Mouse (Mus musculus): ENCODE data around the gene Top2b.

Top2b gene

DNA sequence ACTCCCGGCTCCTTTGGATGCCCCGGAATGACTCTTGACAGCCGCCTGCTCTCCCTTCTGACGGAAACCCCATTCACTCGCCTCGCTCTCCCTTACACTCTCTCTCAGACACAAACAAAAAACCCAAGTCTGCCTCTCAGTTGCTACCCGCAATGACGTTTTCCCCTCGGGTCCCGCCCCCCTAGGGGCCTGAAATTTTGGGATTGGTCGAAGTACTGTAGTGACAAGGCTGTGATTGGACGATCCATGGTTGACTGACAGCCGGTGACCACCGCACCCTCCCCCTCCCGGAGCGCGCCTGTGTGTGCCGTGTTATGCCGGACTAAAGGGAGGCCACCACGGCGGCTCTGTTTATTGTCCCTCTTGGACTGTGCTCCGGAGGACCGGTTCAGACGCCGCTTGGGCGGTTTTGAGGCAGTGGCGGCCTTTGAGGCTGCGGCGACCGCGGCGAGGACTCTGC is at the start of gene Top2b:
TSS of gene Top2b (plus strand) at position 302 of the 460 bp plus-strand sequence.
- DNase-seq: peak; percentile 98

DNA sequence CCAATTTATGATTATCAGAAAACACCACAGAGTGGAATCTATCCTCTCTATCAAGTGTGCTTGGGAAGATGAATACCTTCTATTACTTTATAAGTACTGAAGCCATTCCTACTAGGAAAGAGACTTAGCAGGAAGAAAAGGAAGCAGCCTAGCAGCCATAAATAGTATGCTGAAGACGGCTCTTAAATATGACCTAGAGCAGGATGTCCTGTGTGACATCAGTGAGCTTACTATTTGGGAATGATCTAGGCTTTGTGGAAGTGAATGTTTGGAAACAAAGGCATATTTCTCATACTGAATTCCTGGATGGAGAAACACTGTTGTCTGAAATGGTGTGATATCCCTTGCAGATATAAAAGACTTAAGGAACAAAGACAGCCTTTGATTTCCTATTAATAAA is 48.3 kb upstream of the Top2b start:
- no peak for DNase-seq

DNA sequence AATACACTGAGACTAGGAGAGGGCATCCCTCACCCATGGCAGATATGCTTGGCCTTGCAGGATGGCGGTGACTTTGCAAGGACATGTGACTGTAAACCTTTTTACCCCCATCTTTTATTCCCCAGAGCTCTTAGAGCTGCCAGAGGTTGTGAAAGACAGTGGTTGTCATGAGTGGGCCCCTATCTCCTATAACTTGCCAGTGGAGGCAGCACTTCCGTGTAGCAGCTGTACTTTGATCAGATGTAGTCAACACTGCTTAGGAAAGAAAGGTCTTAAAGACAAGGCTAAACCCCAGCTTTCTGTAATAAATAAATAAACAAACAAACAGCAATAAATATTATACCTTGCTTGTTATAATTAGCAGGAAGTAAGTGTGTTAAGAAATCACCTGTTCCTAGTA is 45.2 kb upstream of the Top2b start:
- DNase-seq: no peak

DNA sequence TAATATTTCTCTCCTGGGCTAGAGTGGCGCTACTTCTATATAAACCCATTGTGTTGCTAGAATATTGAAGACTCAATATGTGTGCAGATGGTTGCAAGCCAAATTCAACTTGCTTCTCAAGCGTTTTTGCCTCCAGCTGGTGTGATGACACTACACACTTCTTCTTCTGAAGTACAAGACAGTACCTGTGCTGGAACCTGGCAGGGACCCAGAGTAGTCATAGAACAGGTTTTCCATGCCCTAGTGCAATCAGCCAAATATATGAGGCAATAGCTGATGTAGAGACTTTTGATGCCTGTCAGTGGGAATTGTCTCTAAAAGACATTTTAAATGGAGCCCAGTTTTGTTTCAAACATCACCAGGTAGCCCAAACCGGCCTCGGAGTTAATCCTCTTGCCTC is 40.6 kb upstream of the Top2b start:
- no peak for DNase-seq

DNA sequence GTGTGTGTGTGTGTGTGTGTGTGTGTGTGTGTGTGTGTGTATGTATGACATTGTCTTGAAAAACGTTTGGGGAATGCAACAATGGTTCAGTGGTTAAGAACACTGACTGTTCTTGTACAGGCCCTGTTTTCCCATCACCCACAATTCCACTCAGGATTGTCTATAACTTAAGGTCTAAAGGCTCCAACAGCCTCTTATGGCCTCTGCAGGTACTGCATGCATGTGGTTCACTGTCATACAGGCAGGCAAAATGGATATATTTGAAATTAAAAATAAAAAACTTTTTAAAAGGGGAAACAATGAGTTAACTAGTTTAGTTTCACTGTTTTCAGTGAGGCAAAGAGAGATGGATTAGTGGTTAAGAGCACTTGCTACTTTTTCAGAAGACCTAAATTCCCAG is 39.8 kb upstream of the Top2b start:
- no peak for DNase-seq

DNA sequence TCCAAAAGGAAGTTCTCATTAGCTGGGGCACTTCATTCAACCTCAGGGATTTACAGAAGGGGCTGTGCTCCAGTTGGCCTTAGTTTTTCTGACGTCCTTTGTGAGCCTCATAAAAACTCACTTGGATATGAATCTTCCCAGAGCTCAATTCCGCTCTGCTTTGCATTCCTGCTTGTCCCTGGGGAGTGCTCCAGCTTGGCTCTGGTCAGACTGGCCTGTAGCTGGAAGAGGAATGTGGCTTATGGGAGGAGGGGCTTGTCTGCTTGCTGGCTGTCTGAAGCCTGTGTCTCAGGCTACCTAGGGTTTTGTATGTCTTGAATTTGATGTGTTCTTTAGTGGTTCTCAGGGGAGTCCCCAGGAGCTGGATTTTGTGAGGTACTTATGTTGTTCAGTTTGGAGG is 36.4 kb upstream of the Top2b start:
- peak; percentile 58 for DNase-seq

DNA sequence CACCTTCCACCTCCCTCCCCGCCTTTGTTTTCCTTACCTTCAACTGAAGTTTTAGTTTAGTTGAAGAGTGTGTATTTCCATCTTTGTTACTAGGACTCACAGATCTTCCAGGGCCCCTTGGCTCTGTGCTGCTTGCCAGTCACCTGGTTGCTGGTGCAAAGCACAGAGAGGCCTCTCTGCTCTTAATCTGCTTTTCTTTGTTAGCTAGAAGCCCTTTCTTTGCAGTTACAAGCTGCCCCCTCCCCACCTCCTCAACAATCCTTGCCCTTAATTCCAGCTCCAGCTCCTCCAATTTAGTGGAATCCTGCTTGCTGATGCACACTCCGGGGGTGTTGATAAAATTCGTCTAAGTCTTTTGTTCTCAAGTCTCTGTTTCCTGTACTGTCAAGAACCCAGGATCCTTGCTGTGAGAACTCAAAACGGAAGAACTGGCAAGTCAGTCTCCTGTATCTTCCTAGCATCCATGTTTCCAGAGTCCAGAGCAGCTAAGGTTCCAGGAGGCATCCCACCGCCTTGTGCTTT is 36.0 kb upstream of the Top2b start:
- DNase-seq: no peak

DNA sequence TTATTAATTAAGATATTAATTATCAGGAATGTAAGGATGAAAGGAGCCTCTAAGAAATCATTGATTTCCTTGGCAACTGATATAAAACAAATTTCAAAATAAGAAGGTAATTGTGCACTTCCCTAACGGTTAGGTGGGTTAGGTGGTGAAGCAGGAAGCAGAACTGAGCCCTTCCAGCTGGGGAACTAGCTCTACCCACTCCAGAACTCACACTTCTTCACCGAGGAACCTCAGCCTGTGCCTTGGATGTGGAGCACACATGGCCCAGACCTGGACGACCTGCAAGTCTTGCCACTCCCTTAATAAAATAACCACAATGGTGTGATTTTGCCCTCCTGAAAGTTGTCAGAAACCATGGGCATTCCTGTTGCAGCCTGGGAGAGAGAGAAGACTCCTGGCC is 35.2 kb upstream of the Top2b start:
- DNase-seq: no peak

DNA sequence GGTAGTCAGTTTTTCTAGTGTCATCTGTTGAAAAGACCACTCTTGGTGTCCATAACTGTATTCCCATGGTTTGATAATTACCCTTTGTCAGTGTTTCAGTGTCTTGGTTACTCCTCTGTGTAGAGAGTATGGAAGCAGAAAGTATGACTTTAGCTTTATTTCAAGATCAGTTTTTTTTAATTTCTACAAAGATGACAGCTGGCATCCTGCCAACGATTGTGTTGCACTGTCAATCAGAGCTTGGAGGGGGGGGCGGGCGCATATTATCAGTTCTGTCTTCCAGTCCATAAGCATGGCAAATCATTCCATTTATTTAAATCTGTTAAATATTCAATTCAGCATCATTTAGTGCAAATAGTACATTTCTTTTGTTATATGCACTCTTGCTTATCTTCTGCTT is 30.7 kb upstream of the Top2b start:
- no peak for DNase-seq

DNA sequence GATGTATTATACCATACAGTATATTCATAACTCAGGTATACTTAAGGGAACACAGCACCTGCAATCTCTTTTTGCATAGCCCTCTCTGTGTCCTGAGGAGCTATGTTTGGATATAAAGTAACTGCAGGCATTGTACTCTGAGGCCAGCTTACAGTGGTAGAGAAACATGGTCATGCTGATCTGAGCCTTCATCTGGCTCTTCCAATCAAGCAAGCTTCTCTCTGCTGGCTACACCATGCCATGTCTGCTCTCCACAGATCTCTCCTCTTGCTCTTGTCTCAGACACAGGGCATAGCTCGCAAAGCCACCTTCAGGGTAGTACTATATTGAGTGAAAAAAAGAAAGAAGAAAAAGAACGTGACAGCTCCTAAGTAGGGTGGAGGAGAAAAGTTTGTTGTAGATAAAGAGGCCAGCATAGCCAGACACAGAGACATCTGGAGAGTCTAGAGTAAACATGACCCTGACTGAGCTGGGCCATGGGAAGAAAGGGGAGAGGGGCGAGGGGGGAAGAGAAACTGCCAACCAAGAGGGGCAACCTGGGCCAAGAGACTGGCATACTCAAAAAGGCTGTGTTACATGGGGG is 29.1 kb upstream of the Top2b start:
- DNase-seq: no peak

DNA sequence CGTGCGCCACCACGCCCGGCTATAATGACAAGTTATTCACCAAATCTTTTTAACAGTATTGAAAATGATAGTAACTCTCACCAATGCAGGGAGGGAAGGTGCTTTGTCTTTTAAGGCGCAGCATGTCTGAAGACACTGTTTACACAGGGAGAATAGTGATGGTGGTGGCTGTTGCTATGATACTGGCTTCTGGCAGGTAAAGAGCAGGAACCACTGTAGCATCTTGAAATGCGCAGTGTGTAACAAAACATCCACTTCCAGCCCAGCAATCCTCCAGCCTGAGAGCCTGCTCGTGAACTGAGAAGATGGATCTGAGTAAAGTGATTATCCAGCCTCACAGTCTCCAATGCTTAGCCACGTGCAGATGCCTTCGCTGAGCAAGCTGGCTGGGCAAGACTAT is 17.5 kb upstream of the Top2b start:
- no peak for DNase-seq

DNA sequence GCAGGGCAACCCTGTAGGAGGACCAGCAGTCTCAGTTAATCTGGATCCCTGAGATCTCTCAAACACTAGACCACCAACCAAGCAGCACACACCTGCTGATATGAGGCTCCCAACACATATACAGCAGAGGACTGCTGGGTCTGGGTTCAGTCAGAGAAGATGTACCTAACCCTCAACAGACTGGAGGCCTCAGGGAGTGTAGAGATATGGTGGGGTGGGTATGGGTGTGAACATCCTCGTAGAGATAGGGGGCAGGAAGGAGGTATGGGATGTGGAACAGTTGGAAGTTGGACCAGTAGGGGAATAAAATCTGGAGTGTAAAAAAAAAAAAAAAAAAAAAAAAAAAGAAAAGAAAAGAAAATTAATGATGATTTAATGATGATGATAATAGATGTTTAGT is 5.3 kb upstream of the Top2b start:
- DNase-seq: no peak

DNA sequence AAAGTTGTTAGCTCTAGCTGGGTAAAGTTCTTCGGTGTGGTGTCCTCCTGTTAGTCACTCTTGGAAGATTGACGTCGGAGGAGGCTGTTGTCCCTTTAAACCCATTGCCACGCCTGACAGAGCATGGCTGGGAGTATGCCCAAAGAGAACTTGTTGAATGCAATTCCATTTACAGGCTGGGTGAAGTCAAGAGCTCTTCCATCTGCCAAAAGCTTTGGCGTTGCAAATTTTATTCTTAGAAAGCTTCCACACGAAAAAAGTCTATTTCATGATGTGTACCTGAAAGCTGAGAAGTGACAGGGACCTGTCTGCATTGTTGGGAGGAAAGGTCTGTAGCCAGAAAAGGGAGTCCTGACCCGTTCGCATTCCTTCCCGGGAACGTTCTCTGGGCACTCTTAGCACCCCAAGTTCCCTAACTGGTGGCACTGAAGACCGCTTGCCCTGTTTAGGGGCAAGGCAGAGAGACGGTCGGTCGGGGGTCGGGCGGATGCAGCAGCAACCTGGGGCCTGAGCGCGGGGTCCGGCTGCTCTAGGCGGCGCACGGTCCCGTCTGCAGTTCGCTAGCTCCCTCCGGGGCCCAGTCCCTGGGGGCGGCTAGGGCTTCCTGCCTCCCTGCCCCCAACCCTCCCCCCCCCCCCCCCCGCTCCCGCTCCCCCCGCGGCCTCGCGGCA is 683 bp upstream of the Top2b start:
- DNase-seq: peak; percentile 83

DNA sequence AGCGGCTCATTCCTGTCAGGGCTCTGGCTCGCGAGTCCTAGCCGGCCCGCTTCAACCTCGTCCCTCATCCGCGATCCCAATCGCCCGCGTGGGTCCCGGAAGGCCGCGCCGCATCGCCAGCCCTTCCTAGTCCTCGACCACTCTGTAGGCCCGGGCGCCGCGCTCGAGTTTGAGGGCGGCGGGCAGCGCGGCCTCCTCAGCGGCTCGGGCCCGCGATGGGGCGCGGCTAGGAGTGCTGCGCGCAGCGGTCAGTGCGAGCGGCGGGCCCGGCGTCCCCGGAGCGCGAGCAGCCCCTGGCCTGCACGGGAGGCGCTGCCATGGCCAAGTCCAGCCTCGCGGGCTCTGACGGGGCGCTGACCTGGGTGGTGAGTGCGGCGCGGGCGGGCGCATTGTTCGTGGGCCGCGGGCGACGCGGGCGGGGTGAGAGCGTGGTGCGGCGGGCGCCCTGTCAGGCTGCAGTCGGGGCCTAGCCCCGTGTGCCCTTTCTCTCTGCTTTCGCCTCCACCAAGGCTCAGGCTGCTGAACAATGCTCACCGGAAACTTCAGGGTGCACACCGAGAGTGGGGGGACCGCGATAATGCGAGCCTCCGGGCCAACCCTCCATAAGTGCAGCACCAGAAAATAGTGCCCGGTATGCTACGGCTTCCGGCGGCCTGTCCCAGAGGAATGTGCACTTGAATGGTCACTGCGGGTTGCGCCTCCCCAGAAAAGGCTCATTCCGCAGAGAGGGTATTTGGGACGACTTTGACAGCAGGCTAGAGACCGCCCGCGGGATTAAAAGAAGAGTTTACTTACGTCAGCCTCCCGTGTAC is 589 bp downstream of the Top2b start:
- peak; percentile 60 for DNase-seq

DNA sequence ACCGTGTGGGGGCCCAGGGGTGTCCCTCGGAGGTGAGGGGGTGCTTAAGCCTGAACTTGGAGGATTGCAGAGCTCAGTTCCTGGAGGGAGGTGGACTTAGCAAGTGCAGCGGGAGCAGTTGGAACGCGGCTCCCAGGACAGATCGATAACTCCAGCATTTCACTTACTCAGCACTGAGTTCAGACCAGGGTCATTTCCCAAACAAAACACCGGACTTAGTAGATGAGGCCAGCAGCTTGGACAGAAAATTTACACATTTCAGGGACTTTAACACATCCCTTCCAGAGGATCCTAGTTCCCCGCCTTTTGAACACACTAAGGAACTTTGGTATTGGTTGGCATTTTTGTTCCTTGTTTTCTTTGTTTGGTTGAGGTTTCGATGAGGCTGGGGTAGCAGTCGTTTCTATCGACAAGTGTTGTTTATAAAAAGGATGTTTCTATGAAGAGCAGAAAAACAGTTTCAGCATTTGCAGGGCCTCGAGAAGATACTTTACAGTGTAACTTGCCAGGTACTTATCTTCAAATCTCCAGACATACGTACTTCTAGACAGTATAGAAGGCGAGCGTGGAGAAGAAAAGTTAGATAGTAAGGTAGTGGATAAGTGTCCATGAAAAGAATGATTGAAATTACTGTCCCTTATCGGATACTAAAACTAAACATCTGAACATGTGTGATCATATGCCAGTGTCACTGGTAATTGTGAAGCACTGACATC is 1.4 kb downstream of the Top2b start:
- DNase-seq: no peak

DNA sequence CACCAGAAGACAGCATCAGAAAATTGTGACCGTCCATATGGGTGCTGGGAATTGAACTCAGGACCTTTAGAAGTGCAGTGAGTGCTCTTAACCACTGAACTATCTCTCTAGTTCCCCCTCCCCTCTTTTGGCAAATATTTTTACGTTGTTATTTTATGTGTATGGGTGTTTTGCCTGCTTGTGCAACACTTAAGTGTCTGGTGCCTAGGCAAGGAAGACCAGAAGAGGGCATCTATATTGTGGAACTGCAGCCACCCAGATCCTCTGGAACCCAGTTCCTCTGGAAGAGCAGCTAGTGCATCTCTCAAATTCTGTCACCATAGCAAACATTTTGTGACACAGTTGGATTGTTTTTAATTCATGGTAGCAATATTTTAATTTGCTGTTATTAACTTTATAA is 2.0 kb downstream of the Top2b start:
- no peak for DNase-seq

DNA sequence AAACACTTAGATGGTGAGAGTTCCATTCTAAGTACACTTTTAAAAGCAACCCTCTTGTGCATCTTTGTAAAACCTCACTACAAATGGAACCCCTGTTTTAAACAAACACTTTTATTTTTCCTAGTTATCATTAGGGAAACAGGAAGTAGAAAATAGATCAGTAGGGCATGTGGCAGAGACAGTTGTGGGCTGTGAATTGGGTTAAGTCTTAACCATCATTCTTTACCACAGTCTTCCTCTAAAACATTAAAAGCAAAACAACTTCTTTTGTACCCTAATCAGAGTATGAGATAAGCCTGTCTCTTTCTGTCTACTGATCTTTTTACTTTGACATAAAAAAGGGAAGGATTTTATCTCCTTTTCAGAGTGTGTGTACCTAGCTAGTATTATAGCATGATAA is 7.8 kb downstream of the Top2b start:
- no peak for DNase-seq

DNA sequence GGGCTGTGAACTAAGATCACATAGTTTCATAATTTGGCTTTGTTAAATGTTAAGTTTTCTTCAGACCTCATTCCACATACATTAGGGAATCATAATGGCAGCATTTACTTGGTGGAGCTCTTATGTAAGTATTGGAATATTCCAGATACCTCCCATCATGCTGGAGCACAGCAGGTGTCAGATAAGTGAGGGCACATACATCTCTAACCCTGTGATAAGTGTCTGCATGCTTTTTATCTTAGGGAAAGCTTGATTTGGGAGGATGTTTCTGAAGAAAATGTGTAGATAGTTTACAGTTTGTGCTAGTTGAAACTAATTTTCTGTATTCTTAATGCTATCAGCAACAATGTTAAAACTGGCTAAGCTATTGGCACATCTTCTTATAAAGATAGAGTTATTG is 8.2 kb downstream of the Top2b start:
- no peak for DNase-seq

DNA sequence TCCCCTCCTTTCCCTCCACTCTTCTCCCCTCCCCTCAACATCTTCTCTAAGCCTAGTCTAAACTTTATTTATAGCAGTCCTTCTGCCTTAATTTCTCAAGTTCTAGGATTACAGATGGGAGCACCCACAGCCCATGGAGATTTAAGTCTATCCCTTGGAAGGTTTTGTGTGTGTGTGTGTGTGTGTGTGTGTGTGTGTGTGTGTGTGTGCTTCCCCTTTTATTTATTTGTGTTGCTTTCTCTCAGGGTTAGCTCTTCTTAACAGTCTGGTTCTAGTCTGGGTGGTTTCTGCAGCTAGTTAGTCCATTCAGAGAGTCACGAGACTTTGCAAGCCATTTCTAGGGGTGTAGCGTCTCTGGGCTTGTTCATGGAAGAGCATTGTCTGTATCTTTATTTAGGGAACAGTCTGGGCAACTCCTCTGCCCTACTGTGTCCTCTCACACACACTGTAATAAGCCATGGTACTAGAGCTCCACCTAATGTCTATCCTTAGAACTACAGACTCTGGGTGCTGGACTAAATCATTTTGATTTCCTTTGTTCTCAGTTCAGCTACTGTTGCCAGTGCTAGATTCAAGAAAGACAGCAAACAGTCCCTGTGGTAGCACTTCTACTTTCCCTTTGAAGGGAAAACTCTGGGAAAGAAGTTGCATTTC is 15.1 kb downstream of the Top2b start:
- DNase-seq: peak; percentile 24

DNA sequence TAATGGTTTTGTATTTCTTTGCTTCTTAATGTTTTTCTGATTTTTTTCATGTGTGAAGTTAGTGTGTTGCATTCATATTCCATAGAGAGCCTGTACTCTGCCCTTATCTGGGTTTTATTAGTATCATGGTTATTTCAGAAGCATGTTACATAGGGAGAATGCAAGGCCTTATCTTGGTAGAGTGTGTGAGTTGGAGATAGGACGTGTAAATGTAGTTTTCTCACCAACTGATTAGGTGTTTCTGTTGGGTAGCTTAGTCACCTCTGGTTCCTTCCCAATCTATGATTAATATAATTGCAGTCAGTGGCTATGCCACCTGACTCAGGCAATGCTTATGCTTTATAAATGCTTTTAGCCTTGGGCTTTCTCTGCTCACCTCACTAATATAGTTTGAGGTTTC is 19.8 kb downstream of the Top2b start:
- no peak for DNase-seq

DNA sequence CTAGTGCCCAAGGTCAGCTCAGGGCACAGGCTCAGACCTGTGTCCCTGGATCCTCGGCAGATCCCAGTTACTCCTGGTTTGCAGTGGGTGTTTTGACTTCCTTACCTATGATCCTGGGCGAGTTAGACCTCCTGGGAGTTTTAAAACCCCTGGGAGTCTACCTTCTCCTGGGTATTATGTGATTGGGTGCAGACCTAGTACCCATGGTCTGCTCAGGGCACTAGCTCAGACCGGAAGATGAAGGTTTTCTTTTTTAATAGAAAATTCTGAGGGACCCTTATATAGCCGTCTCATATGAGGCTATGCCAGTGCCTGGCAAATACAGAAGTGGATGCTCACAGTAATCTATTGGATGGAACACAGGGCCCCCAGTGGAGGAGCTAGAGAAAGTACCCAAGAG is 40.2 kb downstream of the Top2b start:
- no peak for DNase-seq

DNA sequence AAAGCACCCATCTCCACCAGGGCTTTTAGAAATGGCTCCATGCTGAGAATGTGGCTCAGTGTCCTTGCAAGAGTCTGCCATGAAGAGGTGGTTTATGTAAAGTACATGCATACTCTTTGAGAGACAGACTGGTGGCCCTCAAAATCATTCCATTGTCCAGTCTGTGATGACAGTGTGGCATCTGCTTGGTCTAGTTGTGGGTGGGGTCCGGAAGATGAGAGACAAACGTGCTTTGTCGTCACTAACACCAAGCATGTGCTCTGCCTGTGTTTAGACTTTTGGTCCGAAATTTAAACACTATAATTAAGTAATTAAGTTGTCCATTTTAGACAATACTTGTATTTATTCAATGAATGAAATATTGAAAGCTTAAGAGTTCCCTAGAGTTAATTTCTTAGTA is 49.2 kb downstream of the Top2b start:
- no peak for DNase-seq

DNA sequence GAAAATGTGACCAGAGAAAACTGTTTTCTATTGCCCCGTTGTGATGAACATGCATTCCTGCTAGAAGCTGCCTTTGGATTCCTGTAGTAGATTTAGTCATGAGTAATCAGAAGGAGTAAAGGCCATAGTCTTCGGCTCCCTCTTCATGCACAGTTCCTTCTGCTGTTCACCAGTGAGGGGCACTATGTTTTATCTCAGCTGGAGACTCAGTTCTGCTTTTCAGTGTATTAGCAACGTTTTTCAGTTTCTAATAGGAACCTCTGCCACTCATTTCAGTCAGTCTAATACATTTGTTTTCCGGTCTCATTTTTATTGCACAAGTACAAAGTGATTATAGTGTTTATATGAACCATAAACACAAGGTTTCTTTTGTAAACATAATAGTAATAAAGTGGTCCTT is 62.6 kb downstream of the Top2b start:
- no peak for DNase-seq

Data from kidney, adult 11 months (tissue).